Mouse (Mus musculus) intestine, postnatal 0 days (tissue): ENCODE data around the gene Pde4d. TPM values are rescaled to one million over a fixed set of nuclear protein-coding genes. Genes with fewer than 3 reads are reported as not detected.

Experiments used
- ATAC-seq: fragments of 200-750 bp; cut with Nextera tagmentation; 2 replicates; pipeline ENCODE4 v1.8.0; 2017; ENCODE audit warnings: mild to moderate bottlenecking, moderate TSS enrichment, moderate library complexity
- H3K27ac ChIP-seq: fragments of 300-500 bp; sonication (generic); 2 replicates; pipeline ENCODE4 v1.5.1; 2014; ENCODE audit warnings: mild to moderate bottlenecking, low read depth, low read length, moderate library complexity
- H3K27me3 ChIP-seq: fragments of 300-500 bp; sonication (generic); replicated peaks from 2 replicates; pipeline ENCODE4 v1.6.1; 2014; ENCODE audit warnings: low read length, mixed read lengths; ENCODE audit not compliant: control insufficient read depth, insufficient read depth
- H3K36me3 ChIP-seq: fragments of 300-500 bp; sonication (generic); 2 replicates; pipeline ENCODE4 v1.6.1; 2014; ENCODE audit warnings: mild to moderate bottlenecking, moderate library complexity; ENCODE audit not compliant: control insufficient read depth, insufficient read depth
- H3K4me1 ChIP-seq: fragments of 300-500 bp; sonication (generic); replicated peaks from 2 replicates; pipeline ENCODE4 v1.6.1; 2014; ENCODE audit warnings: antibody characterized with exemption, low read length, mixed read lengths; ENCODE audit not compliant: control insufficient read depth, insufficient read depth
- H3K4me2 ChIP-seq: fragments of 300-500 bp; sonication (generic); replicated peaks from 2 replicates; pipeline ENCODE4 v1.6.1; 2014; ENCODE audit warnings: low read depth, mild to moderate bottlenecking, moderate library complexity
- H3K4me3 ChIP-seq: fragments of 300-500 bp; sonication (generic); 2 replicates; pipeline ENCODE4 v1.5.1; 2014; ENCODE audit warnings: low read depth, low read length
- H3K9ac ChIP-seq: fragments of 300-500 bp; sonication (generic); 2 replicates; pipeline ENCODE4 v1.6.1; 2014; ENCODE audit warnings: mild to moderate bottlenecking, low read depth, low read length
- H3K9me3 ChIP-seq: fragments of 300-500 bp; sonication (generic); 2 replicates; pipeline ENCODE4 v1.6.1; 2016; ENCODE audit warnings: mixed run types; ENCODE audit not compliant: control insufficient read depth
- CTCF ChIP-seq: sonication (generic); IDR thresholded peaks from 2 replicates; pipeline ENCODE4 v1.5.1; 2016; ENCODE audit warnings: low read depth, mild to moderate bottlenecking, control low read depth, antibody characterized with exemption, moderate library complexity
- WGBS: fragments of 180-500 bp; shearing (Covaris S2); extraction: QIAGEN DNeasy Blood & Tissue Kit; methylation state at CpG from one replicate; pipeline ENCODE4 v1.1.7; 2014; 5-methylcytosine and 5-hydroxymethylcytosine counted together
- polyA plus RNA-seq: library from polyadenylated mRNA; unstranded; fragments of >200 nt; fragmentation: Nextera tagmentation; extraction: Ambion mirVana; gene quantifications from 2 replicates; pipeline ENCODE4 v1.2.1, GENCODE M21; 2015

The Pde4d gene
- polyA plus RNA-seq, 1 experiment from 2014 or later = 17.8 TPM

DNA sequence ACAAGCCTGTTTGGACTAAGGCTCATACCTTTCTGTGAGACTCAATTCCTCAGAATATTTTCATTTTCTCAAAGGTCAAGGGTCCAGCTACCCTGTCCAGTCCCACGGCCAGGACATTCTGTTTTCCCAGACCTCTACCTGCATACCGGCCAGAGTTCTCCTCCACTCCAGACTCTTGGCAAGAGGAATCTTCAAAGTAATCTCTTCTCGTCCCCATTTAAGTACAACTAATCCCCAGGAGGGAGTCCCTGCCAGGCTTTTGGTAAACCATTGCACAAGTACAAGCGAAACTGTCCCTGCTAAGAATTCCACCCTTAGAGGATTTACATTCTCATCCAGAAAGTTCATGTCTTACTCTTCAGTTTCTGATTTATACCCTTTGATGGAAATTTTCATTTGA lies 1128.2 kb downstream of the Pde4d start:
- no peak overlapping the region for H3K9ac ChIP-seq
- no peaks in the 10 kb centered on the region for H3K4me1 ChIP-seq
- 64% methylated on average over 4 of the region's 4 CpGs for WGBS
- no peaks in the 10 kb centered on the region for H3K9me3 ChIP-seq
- no peaks in the 10 kb centered on the region for H3K36me3 ChIP-seq
- ATAC-seq = no peak
- no peak overlapping the region for H3K27ac ChIP-seq
- TF ChIP-seq CTCF = no peak
- H3K4me3 ChIP-seq = no peak overlapping the region
- H3K4me2 ChIP-seq = no peak overlapping the region
- no peaks in the 10 kb centered on the region for H3K27me3 ChIP-seq

DNA sequence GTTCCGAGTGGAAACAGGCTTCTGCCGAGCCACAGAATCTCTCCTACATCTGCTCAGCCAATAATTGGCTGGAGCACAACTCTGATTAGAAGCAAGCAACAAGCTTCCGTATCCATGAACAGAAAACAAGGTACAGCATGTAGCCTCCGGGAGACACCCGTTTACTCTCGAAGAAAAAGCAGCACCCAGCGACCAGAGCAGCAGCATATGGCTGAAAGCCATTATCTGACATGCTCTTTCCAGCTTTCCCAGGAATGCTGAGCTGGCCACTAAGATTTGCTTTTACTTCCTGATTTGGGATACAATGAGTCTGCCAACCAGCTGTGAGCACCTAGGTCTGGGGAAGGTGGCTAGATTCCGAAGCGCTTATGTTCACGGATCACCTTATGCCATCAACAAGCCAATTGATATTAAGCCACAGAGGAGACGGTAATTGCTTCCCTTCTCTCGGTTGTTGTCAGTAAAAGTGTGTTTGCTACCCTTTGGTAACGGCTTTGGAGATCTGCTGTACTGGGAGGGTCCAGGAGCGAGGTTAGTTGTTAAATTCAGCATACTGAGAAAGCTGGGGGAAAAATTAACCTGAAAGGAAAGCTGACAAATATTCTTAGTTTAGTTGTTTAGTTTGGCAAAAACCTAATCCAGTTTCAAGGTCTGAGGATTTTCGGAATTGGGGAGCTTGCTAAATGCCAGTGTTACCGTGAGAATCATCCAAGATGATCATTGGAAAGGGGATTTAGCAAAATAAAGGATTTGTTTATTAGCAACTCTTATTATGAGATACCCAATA lies 1131.7 kb downstream of the Pde4d start:
- H3K9me3 ChIP-seq = no peaks in the 10 kb centered on the region
- 77% methylated on average over 16 of the region's 16 CpGs for WGBS
- H3K27me3 ChIP-seq = no peaks in the 10 kb centered on the region
- TF ChIP-seq CTCF = no peak
- no peaks in the 10 kb centered on the region for H3K36me3 ChIP-seq
- no peaks in the 10 kb centered on the region for H3K4me1 ChIP-seq
- H3K9ac ChIP-seq = no peak overlapping the region
- no peak overlapping the region for H3K27ac ChIP-seq
- no peak overlapping the region for H3K4me3 ChIP-seq
- no peak for ATAC-seq
- no peak overlapping the region for H3K4me2 ChIP-seq

DNA sequence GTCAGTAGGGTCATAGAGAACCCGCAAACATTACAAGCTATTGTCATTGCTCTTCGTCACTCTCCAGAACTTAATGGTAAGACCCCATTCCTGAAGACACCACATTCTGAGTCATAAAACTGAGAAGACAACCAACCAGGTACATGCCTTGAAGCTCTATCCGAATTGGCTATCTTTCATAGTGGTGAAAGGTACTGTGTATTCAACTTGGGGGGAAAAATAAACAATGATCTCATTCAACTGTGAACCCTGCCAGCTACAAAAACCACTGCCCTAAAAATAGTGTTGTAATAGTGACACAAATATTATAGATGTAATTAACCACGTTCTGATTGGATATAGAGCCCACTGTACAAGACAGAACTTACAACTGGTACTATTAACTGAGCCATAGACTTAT lies 1140.3 kb downstream of the Pde4d start:
- H3K27me3 ChIP-seq = no peaks in the 10 kb centered on the region
- H3K4me3 ChIP-seq = no peak overlapping the region
- H3K4me1 ChIP-seq = no peaks in the 10 kb centered on the region
- no peak overlapping the region for H3K4me2 ChIP-seq
- no peak overlapping the region for H3K27ac ChIP-seq
- H3K9ac ChIP-seq = no peak overlapping the region
- no peak for TF ChIP-seq CTCF
- no peaks in the 10 kb centered on the region for H3K36me3 ChIP-seq
- no peaks in the 10 kb centered on the region for H3K9me3 ChIP-seq
- no peak for ATAC-seq
- 71% methylated on average over 4 of the region's 4 CpGs for WGBS

DNA sequence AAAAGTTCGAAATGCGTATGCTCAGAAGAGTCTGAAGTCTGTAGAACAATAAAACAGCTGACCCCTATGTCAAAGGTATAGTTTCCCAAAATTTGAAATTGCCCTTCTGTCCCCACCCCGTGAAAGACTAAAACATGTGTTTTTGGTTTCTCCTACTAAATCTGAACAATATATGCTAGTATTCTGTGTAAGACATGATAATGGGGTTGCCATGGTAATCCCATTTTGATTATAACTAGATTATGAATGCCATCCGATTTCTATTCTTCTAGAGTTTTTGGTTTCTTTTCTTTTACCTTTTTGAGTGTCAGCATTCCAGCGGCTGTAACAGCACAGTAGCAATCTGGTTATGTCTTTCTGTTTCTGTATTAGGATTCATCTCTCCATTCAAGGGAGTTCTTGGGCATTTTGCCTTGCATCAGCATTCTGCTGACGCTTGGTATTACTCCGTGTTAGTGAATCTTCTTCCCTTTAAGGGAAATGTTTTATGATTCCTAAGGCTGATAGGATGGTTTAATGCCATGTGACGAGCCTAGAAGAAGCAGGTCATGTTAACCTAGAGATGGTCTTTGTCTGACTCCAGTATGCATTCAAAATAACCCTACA lies 1142.5 kb downstream of the Pde4d start:
- Histone ChIP-seq H3K36me3 (no peaks in the 10 kb centered on the region), H3K4me2 (no peak overlapping the region), H3K4me3 (no peak overlapping the region), H3K27ac (no peak overlapping the region), H3K27me3 (no peaks in the 10 kb centered on the region), H3K9me3 (no peaks in the 10 kb centered on the region), H3K9ac (no peak overlapping the region), H3K4me1 (no peaks in the 10 kb centered on the region)
- TF ChIP-seq CTCF = no peak
- WGBS = 82% methylated on average over 8 of the region's 8 CpGs
- ATAC-seq = no peak

DNA sequence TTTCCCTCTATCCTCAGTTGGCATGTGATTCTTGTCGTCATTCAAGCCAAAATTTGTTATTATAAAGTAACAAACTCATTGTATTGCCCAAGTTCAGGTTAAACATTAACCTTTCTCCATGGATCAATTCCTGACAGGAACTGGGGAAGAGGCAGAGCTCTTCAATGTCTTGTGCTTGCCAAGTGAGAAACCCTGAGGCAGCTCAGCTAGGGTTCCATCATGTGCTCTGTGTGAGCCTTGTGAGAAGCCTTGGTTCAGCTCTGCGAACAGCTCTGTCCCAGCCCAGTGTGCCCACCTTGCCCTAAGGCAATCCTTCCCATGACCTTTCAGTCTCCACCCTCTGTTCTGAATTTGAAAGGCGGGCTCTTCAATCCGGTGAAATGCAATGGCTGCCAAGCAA lies 1150.0 kb downstream of the Pde4d start:
- H3K9ac ChIP-seq = no peak overlapping the region
- no peak overlapping the region for H3K4me2 ChIP-seq
- no peaks in the 10 kb centered on the region for H3K9me3 ChIP-seq
- H3K27me3 ChIP-seq = no peaks in the 10 kb centered on the region
- no peaks in the 10 kb centered on the region for H3K36me3 ChIP-seq
- no peak for TF ChIP-seq CTCF
- no peak overlapping the region for H3K27ac ChIP-seq
- ATAC-seq = no peak
- H3K4me3 ChIP-seq = no peak overlapping the region
- no peaks in the 10 kb centered on the region for H3K4me1 ChIP-seq
- 66% methylated on average over 4 of the region's 4 CpGs for WGBS

DNA sequence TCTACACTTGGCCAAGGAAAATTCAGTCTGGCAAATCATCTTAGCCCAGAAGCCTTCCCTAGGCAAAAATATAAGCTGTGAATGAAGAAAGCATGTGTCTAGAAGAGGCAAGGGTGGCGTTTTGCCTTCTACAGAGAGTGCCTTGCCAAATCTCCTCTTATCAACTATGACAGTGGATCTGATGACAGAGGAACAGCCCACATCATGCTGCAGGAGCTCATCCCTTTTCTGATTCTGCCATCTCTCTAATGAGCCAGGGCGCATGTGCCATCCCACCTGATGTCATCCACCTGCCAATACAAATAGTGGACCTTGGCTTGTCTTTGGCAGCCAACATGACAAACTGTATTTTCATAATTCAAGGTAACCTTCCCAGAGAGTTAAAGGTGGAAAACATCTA lies 1154.3 kb downstream of the Pde4d start:
- H3K36me3 ChIP-seq = no peaks in the 10 kb centered on the region
- 93% methylated on average over 2 of the region's 2 CpGs for WGBS
- H3K9me3 ChIP-seq = no peaks in the 10 kb centered on the region
- H3K27me3 ChIP-seq = no peaks in the 10 kb centered on the region
- no peak overlapping the region for H3K9ac ChIP-seq
- no peak overlapping the region for H3K4me2 ChIP-seq
- H3K27ac ChIP-seq = no peak overlapping the region
- ATAC-seq = no peak
- no peak for TF ChIP-seq CTCF
- no peaks in the 10 kb centered on the region for H3K4me1 ChIP-seq
- H3K4me3 ChIP-seq = no peak overlapping the region
